Mouse (Mus musculus) embryo, embryonic 9.5 days (tissue): ENCODE results near the gene Akr1d1.

Experiments
- DNase-seq: peaks from one replicate; pipeline ENCODE4 v3.0.0-alpha.2; 2017; ENCODE audit errors: extremely low spot score

The Akr1d1 gene

DNA sequence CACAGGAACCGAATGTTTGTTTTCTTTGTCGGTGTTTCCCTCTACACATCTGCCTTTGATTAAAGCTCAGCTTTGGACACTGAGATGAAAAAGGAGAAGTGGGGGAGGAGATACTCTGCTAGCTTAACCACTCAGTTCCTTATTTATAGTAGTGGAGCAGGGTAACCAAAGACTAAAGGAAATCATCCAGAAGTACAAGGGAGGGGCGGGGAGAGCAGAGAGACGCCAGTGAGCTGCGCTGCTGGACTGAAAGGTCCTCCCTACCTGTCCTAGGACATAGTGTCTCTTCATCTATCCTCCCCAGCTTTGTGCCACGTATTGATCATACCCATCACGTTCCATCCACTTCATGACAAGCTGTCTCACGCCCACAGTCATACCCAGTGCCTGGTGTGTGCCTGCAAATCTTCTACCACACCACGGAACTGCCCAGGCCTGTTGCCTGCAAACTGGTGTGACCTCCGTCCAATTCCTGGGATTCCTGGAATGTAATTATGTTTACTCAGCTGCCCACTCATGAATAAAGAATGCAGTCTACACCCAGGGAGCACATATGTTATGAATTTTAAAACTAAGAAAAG is 87.5 kb downstream of the Akr1d1 start:
- peak; percentile 49 for DNase-seq
